Mouse (Mus musculus): ENCODE data around the gene Mb21d2. TPM values are rescaled to one million over a fixed set of nuclear protein-coding genes. Genes with fewer than 3 reads are reported as not detected.

Gene Mb21d2
- polyA plus RNA-seq, 1 experiment from 2014 or later = 6.6 TPM

- DNase-seq (ENCODE audit: low read depth, low spot score) = no peak
- CTCF ChIA-PET = interaction anchor here (1.3 kb wide), 1 partner anchor 14 kb away, joined by 5 read pairs; no protein-coding TSS in a partner anchor
- in situ Hi-C loops (cut with MboI; ENCODE audit: low pct_unique_long_range_greater_than_20kb) = no loop called here
- no peak for TF ChIP-seq CTCF (IDR thresholded peaks at IDR 0.05)
- POLR2A ChIA-PET = no interaction called here
- ATAC-seq = no peak
- H3K27me3 ChIP-seq = no peaks in the 10 kb centered on the region
Observed at GRCm38 (mm10) chr16:28859009-28859288, 70.5 kb downstream of the Mb21d2 start.

- POLR2A ChIA-PET = no interaction called here
- in situ Hi-C loops (cut with MboI; ENCODE audit: low pct_unique_long_range_greater_than_20kb) = no loop called here
- no peak for ATAC-seq
Observed at GRCm38 (mm10) chr16:28858210-28859008, 71.1 kb downstream of the Mb21d2 start.

GRCm38 (mm10) chr16:28851409-28851821, 78.1 kb downstream of the Mb21d2 start:
- CTCF ChIA-PET = interaction anchor here (1.1 to 1.9 kb wide), 2 partner anchors 9 to 12 kb away, joined by 3 to 7 read pairs; no protein-coding TSS in a partner anchor
- no peak for TF ChIP-seq CTCF (IDR thresholded peaks at IDR 0.05)
- in situ Hi-C loops (cut with MboI; ENCODE audit: low pct_unique_long_range_greater_than_20kb) = loop anchor here (5.0 kb wide), 1 partner anchor 71 kb away; no protein-coding TSS in a partner anchor
- no peak for DNase-seq (ENCODE audit: low read depth, low spot score)
- POLR2A ChIA-PET = interaction anchor here (0.7 kb wide), 1 partner anchor 10 kb away, joined by 3 read pairs; no protein-coding TSS in a partner anchor
- no peak for ATAC-seq
- H3K27me3 ChIP-seq = no peaks in the 10 kb centered on the region

More at GRCm38 (mm10) chr16:28858210-28859008, 71.1 kb downstream of the Mb21d2 start:
- DNase-seq (ENCODE audit: low read depth, low spot score) = no peak
- no peak for TF ChIP-seq CTCF (IDR thresholded peaks at IDR 0.05)
- CTCF ChIA-PET = no interaction called here
- no peaks in the 10 kb centered on the region for H3K27me3 ChIP-seq

- DNase-seq (ENCODE audit: low read depth, low spot score) (no peak), ATAC-seq (no peak)
- in situ Hi-C loops (cut with MboI; ENCODE audit: low pct_unique_long_range_greater_than_20kb) = loop anchor here (5.0 kb wide), 1 partner anchor 71 kb away; no protein-coding TSS in a partner anchor
- CTCF ChIA-PET = interaction anchor here (1.9 kb wide), 1 partner anchor 12 kb away, joined by 7 read pairs; no protein-coding TSS in a partner anchor
- POLR2A ChIA-PET = no interaction called here
- no peak for TF ChIP-seq CTCF (IDR thresholded peaks at IDR 0.05)
- H3K27me3 ChIP-seq = no peaks in the 10 kb centered on the region
Observed at GRCm38 (mm10) chr16:28850881-28851280, 78.6 kb downstream of the Mb21d2 start.

GRCm38 (mm10) chr16:28846123-28846522, 83.3 kb downstream of the Mb21d2 start:
- H3K27me3 ChIP-seq = no peaks in the 10 kb centered on the region
- CTCF ChIA-PET = interaction anchor here (0.8 kb wide), 1 partner anchor 83 kb away, joined by 3 read pairs; no protein-coding TSS in a partner anchor
- in situ Hi-C loops (cut with MboI; ENCODE audit: low pct_unique_long_range_greater_than_20kb) = loop anchor here (25.0 kb wide), 1 partner anchor 566 kb away; no protein-coding TSS in a partner anchor
- POLR2A ChIA-PET = no interaction called here
- DNase-seq (ENCODE audit: low read depth, low spot score) (no peak), ATAC-seq (no peak)
- TF ChIP-seq CTCF (IDR thresholded peaks at IDR 0.05) = no peak

GRCm38 (mm10) chr16:28845336-28845735, 84.1 kb downstream of the Mb21d2 start:
- H3K27me3 ChIP-seq = no peaks in the 10 kb centered on the region
- DNase-seq (ENCODE audit: low read depth, low spot score) = no peak
- ChIA-PET POLR2A (no interaction called here), CTCF (interaction anchor here (0.8 kb wide), 1 partner anchor 83 kb away, joined by 3 read pairs; no protein-coding TSS in a partner anchor)
- TF ChIP-seq CTCF (IDR thresholded peaks at IDR 0.05) = no peak
- no peak for ATAC-seq
- in situ Hi-C loops (cut with MboI; ENCODE audit: low pct_unique_long_range_greater_than_20kb) = loop anchor here (25.0 kb wide), 1 partner anchor 567 kb away; no protein-coding TSS in a partner anchor

- H3K27me3 ChIP-seq = no peaks in the 10 kb centered on the region
- no peak for DNase-seq (ENCODE audit: low read depth, low spot score)
- ChIA-PET POLR2A (no interaction called here), CTCF (no interaction called here)
- ATAC-seq = peak; percentile 61
- no peak for TF ChIP-seq CTCF (IDR thresholded peaks at IDR 0.05)
- in situ Hi-C loops (cut with MboI; ENCODE audit: low pct_unique_long_range_greater_than_20kb) = loop anchor here (25.0 kb wide), 1 partner anchor 571 kb away; no protein-coding TSS in a partner anchor
Observed at GRCm38 (mm10) chr16:28841102-28841501, 88.4 kb downstream of the Mb21d2 start.

GRCm38 (mm10) chr16:28840075-28840974, 89.1 kb downstream of the Mb21d2 start:
- peak; percentile 77 for TF ChIP-seq CTCF (IDR thresholded peaks at IDR 0.05)
- CTCF ChIA-PET = interaction anchor here (0.9 to 3.4 kb wide), 5 partner anchors 10 to 720 kb away, joined by 3 to 13 read pairs (median 4); no protein-coding TSS in a partner anchor
- no peak for DNase-seq (ENCODE audit: low read depth, low spot score)
- H3K27me3 ChIP-seq = no peaks in the 10 kb centered on the region
- in situ Hi-C loops (cut with MboI; ENCODE audit: low pct_unique_long_range_greater_than_20kb) = loop anchor here (25.0 kb wide), 1 partner anchor 572 kb away; no protein-coding TSS in a partner anchor
- ATAC-seq = no peak
- POLR2A ChIA-PET = no interaction called here

GRCm38 (mm10) chr16:28839575-28839974, 89.9 kb downstream of the Mb21d2 start:
- no peak for TF ChIP-seq CTCF (IDR thresholded peaks at IDR 0.05)
- no peak for DNase-seq (ENCODE audit: low read depth, low spot score)
- ChIA-PET CTCF (interaction anchor here (0.9 to 3.4 kb wide), 5 partner anchors 10 to 721 kb away, joined by 3 to 13 read pairs (median 4); no protein-coding TSS in a partner anchor), POLR2A (interaction anchor here (0.6 kb wide), 1 partner anchor 497 kb away, joined by 4 read pairs; no protein-coding TSS in a partner anchor)
- in situ Hi-C loops (cut with MboI; ENCODE audit: low pct_unique_long_range_greater_than_20kb) = loop anchor here (5.0 to 25.0 kb wide), 4 partner anchors 188 to 718 kb away; no protein-coding TSS in a partner anchor
- no peaks in the 10 kb centered on the region for H3K27me3 ChIP-seq
- ATAC-seq = no peak

GRCm38 (mm10) chr16:28838016-28838415, 91.5 kb downstream of the Mb21d2 start:
- in situ Hi-C loops (cut with MboI; ENCODE audit: low pct_unique_long_range_greater_than_20kb) = loop anchor here (5.0 to 25.0 kb wide), 4 partner anchors 189 to 719 kb away; no protein-coding TSS in a partner anchor
- DNase-seq (ENCODE audit: low read depth, low spot score) (no peak), ATAC-seq (peak; percentile 57)
- no peaks in the 10 kb centered on the region for H3K27me3 ChIP-seq
- ChIA-PET CTCF (interaction anchor here (1.0 to 3.4 kb wide), 7 partner anchors 13 to 737 kb away, joined by 3 to 13 read pairs (median 5); no protein-coding TSS in a partner anchor), POLR2A (interaction anchor here (0.6 kb wide), 1 partner anchor 24 kb away, joined by 3 read pairs; no protein-coding TSS in a partner anchor)
- peak; percentile 84 for TF ChIP-seq CTCF (IDR thresholded peaks at IDR 0.05)
